Mouse (Mus musculus) testis, postnatal 14 days (tissue): Measurements from ENCODE around the gene Wfdc18.

Experiments
- DNase-seq: peaks from one replicate; pipeline ENCODE4 v3.0.0; 2021; ENCODE audit warnings: low spot score

The Wfdc18 gene

DNA sequence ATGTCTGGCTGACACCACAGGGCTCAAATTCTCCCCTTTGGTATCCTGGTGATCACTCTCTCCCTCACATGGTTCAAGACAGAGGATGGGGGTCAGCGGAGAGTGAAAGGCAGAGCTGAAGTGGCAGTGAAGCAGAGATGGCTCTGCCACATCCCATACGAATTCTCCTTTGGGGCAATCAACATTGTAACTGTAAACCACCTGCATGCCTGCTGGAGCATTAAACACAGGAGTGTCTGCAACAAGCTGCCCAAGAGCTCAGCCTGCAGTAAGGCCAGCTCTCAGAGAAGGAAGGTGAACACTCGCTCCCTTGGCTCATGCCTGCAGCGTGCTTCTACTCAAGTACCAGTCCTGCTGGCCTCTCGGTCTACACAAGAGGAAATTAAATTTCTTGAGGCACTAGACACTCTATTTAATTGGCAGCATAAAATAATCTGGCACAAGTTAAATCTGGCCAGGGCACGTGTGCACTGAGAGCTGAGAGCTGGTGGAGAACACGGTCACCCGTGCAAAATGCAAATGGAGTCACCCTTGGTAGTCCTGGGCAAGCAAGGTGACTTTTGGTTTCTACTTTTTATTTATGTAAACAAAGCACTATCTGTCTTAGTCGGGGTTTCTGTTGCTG lies 34.0 kb downstream of the Wfdc18 start:
- no peak for DNase-seq

GRCm38 (mm10) chr11:83743525-83743924 lies 34.7 kb downstream of the Wfdc18 start:
- DNase-seq, result no peak

GRCm38 (mm10) chr11:83746152-83746551 lies 37.3 kb downstream of the Wfdc18 start:
- DNase-seq, result no peak

DNA sequence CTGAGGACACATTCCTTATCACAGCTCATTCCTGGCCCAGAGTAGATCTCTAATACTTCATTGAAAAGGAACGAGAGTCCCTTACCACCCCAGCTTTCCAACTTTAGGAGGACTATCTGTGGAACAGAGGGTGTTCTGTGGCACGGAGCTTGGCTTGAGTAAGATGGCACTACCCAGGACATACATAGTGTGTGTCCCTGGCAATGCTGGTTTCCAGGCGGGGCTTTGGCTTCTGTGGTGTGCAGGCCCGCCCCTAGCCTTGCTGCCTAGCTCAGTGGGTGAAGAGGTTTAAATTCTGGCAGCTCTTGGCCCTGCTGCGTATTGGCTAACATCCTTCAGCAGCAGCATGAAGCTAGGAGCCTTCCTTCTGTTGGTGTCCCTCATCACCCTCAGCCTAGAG lies 37.9 kb downstream of the Wfdc18 start, which contains the start of gene Wfdc21:
Wfdc21 (plus strand) TSS at position 260 of the 400 bp plus-strand sequence.
- DNase-seq, result no peak

DNA sequence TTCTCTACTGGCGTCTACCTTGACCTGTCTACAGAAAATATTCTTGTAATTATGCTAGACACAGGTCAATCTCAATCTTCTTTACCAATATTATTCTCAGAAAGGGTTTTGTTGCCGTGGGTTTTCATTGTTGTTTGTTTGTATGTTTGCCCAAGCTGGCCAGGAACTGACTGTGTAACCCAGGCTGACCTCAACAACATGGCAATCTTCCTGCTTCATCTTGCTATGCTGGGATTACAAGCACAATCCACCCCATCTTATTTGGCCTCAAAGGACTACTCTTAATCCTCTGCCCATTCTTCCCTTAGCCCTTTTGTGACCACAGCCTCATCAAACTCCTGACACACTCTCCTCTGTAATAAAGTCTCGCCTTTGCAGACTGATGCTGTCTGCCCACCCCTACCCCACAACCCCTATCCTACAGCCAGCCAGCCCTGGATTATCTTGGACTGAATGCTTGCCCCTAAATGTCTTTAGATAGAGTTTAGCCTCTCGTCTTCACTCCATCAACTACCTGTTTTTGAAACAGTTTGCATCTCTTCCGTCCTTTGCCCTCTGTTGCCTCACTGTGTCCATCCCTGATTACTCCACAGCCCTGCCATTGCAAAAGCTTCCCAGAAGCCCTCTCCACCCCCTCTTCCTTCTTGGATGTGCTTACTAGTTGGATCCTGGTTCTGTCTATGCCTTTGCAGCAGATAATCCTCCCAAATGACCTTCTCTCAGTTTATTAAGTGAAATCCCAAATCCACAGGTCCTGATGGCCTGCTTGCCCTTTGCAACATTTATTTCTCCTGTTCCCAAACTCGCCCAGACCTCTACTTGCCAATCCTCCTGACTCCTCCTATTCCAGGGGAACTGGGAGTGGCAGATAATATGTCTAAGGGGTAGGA lies 38.8 kb downstream of the Wfdc18 start:
- no peak for DNase-seq

- DNase-seq, result peak; percentile 91
Observed at GRCm38 (mm10) chr11:83753581-83754181, 44.9 kb downstream of the Wfdc18 start, which contains the start of gene Heatr6. TSS of gene Heatr6 (plus strand) at chr11:83753696.

- no peak for DNase-seq
Observed at GRCm38 (mm10) chr11:83754227-83754626, 45.4 kb downstream of the Wfdc18 start.
